Comparison of ENCODE assay signal across 39 mouse cellular contexts in the genomic region with DNA sequence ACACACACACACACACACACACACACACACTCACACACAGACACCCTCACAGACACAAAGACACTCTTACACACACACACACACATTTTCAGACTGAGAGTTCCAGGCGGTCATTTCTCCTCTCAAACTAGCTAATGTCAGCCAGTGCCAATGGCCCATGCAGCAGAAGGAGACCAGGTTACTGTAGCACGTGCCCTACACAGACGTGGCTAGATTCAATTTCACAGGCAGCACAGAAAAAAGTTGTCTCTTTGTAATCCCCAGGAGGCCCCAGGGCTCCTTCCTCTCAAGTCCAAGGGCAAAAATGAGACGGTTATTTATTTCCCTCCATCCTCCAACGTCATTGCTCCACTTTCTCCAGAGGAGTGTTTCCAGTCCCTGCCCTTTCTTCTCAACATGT. TPM values are rescaled to one million over a fixed set of nuclear protein-coding genes. Genes with fewer than 3 reads are reported as not detected.
"Had no signal": no experiment of that assay in that cellular context is flagged by ENCODE, and none has a peak within 500 bp of the region (broad histone marks: within the 10 kb centered on the region; RNA-seq: fewer than 3 reads in every experiment).

No protein-coding gene starts in this region.

- H3K27ac ChIP-seq: heart, embryonic 10.5 days; heart, embryonic 13.5 days; heart, embryonic 15.5 days; hindbrain, embryonic 12.5 days; hindbrain, embryonic 13.5 days; hindbrain, embryonic 14.5 days; hindbrain, embryonic 15.5 days; hindbrain, postnatal 0 days; intestine, embryonic 15.5 days; kidney, embryonic 15.5 days; kidney, postnatal 0 days; layer of hippocampus, adult 2 months had no signal

- H3K4me2 ChIP-seq: heart, embryonic 11.5 days; heart, embryonic 12.5 days; heart, embryonic 13.5 days; heart, embryonic 15.5 days; hindbrain, embryonic 12.5 days; hindbrain, embryonic 13.5 days; hindbrain, embryonic 14.5 days; hindbrain, embryonic 15.5 days; intestine, embryonic 15.5 days; kidney, embryonic 15.5 days had no signal

- H3K9ac ChIP-seq: heart, embryonic 12.5 days; heart, embryonic 13.5 days; heart, embryonic 15.5 days; hindbrain, embryonic 12.5 days; hindbrain, embryonic 13.5 days; hindbrain, embryonic 14.5 days; hindbrain, embryonic 15.5 days; intestine, embryonic 15.5 days; kidney, embryonic 15.5 days had no signal

- H3K4me1 ChIP-seq: heart, embryonic 10.5 days; heart, embryonic 12.5 days; heart, embryonic 13.5 days; heart, embryonic 15.5 days; hindbrain, embryonic 12.5 days; hindbrain, embryonic 13.5 days; hindbrain, embryonic 15.5 days; intestine, embryonic 15.5 days; kidney, embryonic 15.5 days had no signal

- H3K4me3 ChIP-seq: heart, embryonic 10.5 days; heart, embryonic 12.5 days; heart, embryonic 13.5 days; heart, embryonic 15.5 days; hindbrain, embryonic 10.5 days; hindbrain, embryonic 12.5 days; hindbrain, embryonic 13.5 days; hindbrain, embryonic 15.5 days; intestine, embryonic 15.5 days; kidney, embryonic 15.5 days; layer of hippocampus, adult 2 months had no signal

- H3K36me3 ChIP-seq: heart, embryonic 10.5 days; heart, embryonic 12.5 days; heart, embryonic 13.5 days; heart, embryonic 15.5 days; hindbrain, embryonic 12.5 days; hindbrain, embryonic 13.5 days; hindbrain, embryonic 15.5 days; intestine, embryonic 15.5 days; kidney, embryonic 15.5 days had no signal

- ATAC-seq: inflammation-experienced regulatory T-cells, adult 6 months; intestine, embryonic 15.5 days; intestine, embryonic 16.5 days; intestine, postnatal 0 days had no signal

- DNase-seq: heart, postnatal 10 days; heart, postnatal 14 days; heart, postnatal 36 days; heart, postnatal 4 days; kidney, adult 11 months; kidney, adult 18-20 months; kidney, adult 2 months; kidney, adult 8-10 months; kidney, adult 9 months; kidney, postnatal 10 days; kidney, postnatal 14 days; kidney, postnatal 25 days; kidney, postnatal 36 days; kidney, postnatal 4 days; layer of hippocampus, adult 9-11 months; layer of hippocampus, postnatal 36 days had no signal

- H3K9me3 ChIP-seq: heart, embryonic 10.5 days; heart, embryonic 12.5 days; heart, embryonic 13.5 days; heart, embryonic 15.5 days; hindbrain, embryonic 10.5 days; hindbrain, embryonic 12.5 days; hindbrain, embryonic 13.5 days; hindbrain, embryonic 15.5 days; intestine, embryonic 15.5 days; kidney, embryonic 15.5 days had no signal

RNA-seq across cellular contexts. Expression of gene Pax5, which starts 31.6 kb away (rescaled TPM):
- total RNA-seq: hematopoietic stem cell, adult 5-6 weeks had no signal
- polyA plus RNA-seq: heart, embryonic 11.5 days; heart, embryonic 12.5 days; heart, embryonic 14.5 days; heart, embryonic 15.5 days; heart, postnatal 0 days; intestine, embryonic 14.5 days; intestine, embryonic 16.5 days; kidney, embryonic 16.5 days; kidney, postnatal 0 days had no signal
